Mouse (Mus musculus): ENCODE results near the gene Atp1b3. TPM values are rescaled to one million over a fixed set of nuclear protein-coding genes. Genes with fewer than 3 reads are reported as not detected.
"Not testable (repeated sequence)": the region's sequence is repeated elsewhere in the genome, so short reads cannot be mapped to it uniquely, and the experiment has no call there.

Gene Atp1b3
- polyA plus RNA-seq, 1 experiment from 2014 or later = 169 TPM

- not testable (repeated sequence) for H3K4me3 ChIP-seq (ENCODE audit: low read depth, low read length); H3K4me2 ChIP-seq (ENCODE audit: low read depth, low read length, severe bottlenecking); H3K27me3 ChIP-seq (ENCODE audit: control insufficient read depth, insufficient read depth, low read length); H3K4me1 ChIP-seq (replicated peaks; ENCODE audit: control insufficient read depth, insufficient read depth, low read length); ATAC-seq (replicated peaks; ENCODE audit: low FRiP score); DNase-seq (ENCODE audit: low spot score); H3K27ac ChIP-seq (ENCODE audit: low read depth, low read length); H3K36me3 ChIP-seq (ENCODE audit: control insufficient read depth, insufficient read depth, low read length); H3K9ac ChIP-seq (ENCODE audit: low read length); H3K9me3 ChIP-seq (ENCODE audit: control insufficient read depth, low read length)
- 92% methylated on average over 6 of the region's 6 CpGs for WGBS
These were observed 12.5 kb downstream of the Atp1b3 start for GRCm38 (mm10) chr9:96351771-96352170.

- WGBS = 63% methylated on average over 3 of the region's 3 CpGs
- H3K4me3 ChIP-seq (ENCODE audit: low read depth, low read length) = no peak overlapping the region
- peaks cover 4% of the 10 kb centered on the region; the same call in 1 of the 2 replicates for H3K36me3 ChIP-seq (ENCODE audit: control insufficient read depth, insufficient read depth, low read length)
- no peak overlapping the region for H3K4me2 ChIP-seq (ENCODE audit: low read depth, low read length, severe bottlenecking)
- DNase-seq (ENCODE audit: low spot score) (no peak), ATAC-seq (replicated peaks; ENCODE audit: low FRiP score) (no peak)
- no peaks in the 10 kb centered on the region for H3K4me1 ChIP-seq (replicated peaks; ENCODE audit: control insufficient read depth, insufficient read depth, low read length)
- no peak overlapping the region for H3K27ac ChIP-seq (ENCODE audit: low read depth, low read length)
- H3K9me3 ChIP-seq (ENCODE audit: control insufficient read depth, low read length) = no peaks in the 10 kb centered on the region
- H3K27me3 ChIP-seq (ENCODE audit: control insufficient read depth, insufficient read depth, low read length) = no peaks in the 10 kb centered on the region
- no peak overlapping the region for H3K9ac ChIP-seq (ENCODE audit: low read length)
These were observed 13.8 kb downstream of the Atp1b3 start for GRCm38 (mm10) chr9:96350476-96350875.

GRCm38 (mm10) chr9:96350010-96350409 is 14.2 kb downstream of the Atp1b3 start:
- Histone ChIP-seq H3K36me3 (ENCODE audit: control insufficient read depth, insufficient read depth, low read length) (peaks cover 4% of the 10 kb centered on the region; the same call in 1 of the 2 replicates), H3K27ac (ENCODE audit: low read depth, low read length) (no peak overlapping the region), H3K27me3 (ENCODE audit: control insufficient read depth, insufficient read depth, low read length) (no peaks in the 10 kb centered on the region), H3K9ac (ENCODE audit: low read length) (no peak overlapping the region), H3K4me3 (ENCODE audit: low read depth, low read length) (no peak overlapping the region), H3K4me2 (ENCODE audit: low read depth, low read length, severe bottlenecking) (no peak overlapping the region), H3K9me3 (ENCODE audit: control insufficient read depth, low read length) (no peaks in the 10 kb centered on the region), H3K4me1 (replicated peaks; ENCODE audit: control insufficient read depth, insufficient read depth, low read length) (no peaks in the 10 kb centered on the region)
- ATAC-seq (replicated peaks; ENCODE audit: low FRiP score) (0 out of 2 replicates have a peak, but pooled peaks have one; percentile 51), DNase-seq (ENCODE audit: low spot score) (peak; percentile 57)
- WGBS = 40% methylated on average over 4 of the region's 4 CpGs

GRCm38 (mm10) chr9:96348885-96349284 is 15.4 kb downstream of the Atp1b3 start:
- no peak for ATAC-seq (replicated peaks; ENCODE audit: low FRiP score)
- Histone ChIP-seq H3K27me3 (ENCODE audit: control insufficient read depth, insufficient read depth, low read length) (no peaks in the 10 kb centered on the region), H3K4me2 (ENCODE audit: low read depth, low read length, severe bottlenecking) (no peak overlapping the region), H3K9ac (ENCODE audit: low read length) (no peak overlapping the region), H3K4me3 (ENCODE audit: low read depth, low read length) (no peak overlapping the region), H3K9me3 (ENCODE audit: control insufficient read depth, low read length) (no peaks in the 10 kb centered on the region), H3K36me3 (ENCODE audit: control insufficient read depth, insufficient read depth, low read length) (peaks cover 4% of the 10 kb centered on the region; the same call in 1 of the 2 replicates), H3K4me1 (replicated peaks; ENCODE audit: control insufficient read depth, insufficient read depth, low read length) (no peaks in the 10 kb centered on the region), H3K27ac (ENCODE audit: low read depth, low read length) (no peak overlapping the region)
- 87% methylated on average over 5 of the region's 5 CpGs for WGBS
- no peak for DNase-seq (ENCODE audit: low spot score)

GRCm38 (mm10) chr9:96345750-96346149 is 18.5 kb downstream of the Atp1b3 start:
- Histone ChIP-seq H3K27ac (ENCODE audit: low read depth, low read length) (no peak overlapping the region), H3K4me2 (ENCODE audit: low read depth, low read length, severe bottlenecking) (no peak overlapping the region), H3K27me3 (ENCODE audit: control insufficient read depth, insufficient read depth, low read length) (no peaks in the 10 kb centered on the region), H3K4me3 (ENCODE audit: low read depth, low read length) (no peak overlapping the region), H3K9me3 (ENCODE audit: control insufficient read depth, low read length) (no peaks in the 10 kb centered on the region), H3K9ac (ENCODE audit: low read length) (no peak overlapping the region), H3K4me1 (replicated peaks; ENCODE audit: control insufficient read depth, insufficient read depth, low read length) (no peaks in the 10 kb centered on the region), H3K36me3 (ENCODE audit: control insufficient read depth, insufficient read depth, low read length) (no peaks in the 10 kb centered on the region; the same call in 1 of the 2 replicates)
- DNase-seq (ENCODE audit: low spot score) = no peak
- 95% methylated on average over 3 of the region's 3 CpGs for WGBS
- ATAC-seq (replicated peaks; ENCODE audit: low FRiP score) = no peak

GRCm38 (mm10) chr9:96331146-96331545 is 33.1 kb downstream of the Atp1b3 start:
- H3K36me3 ChIP-seq (ENCODE audit: control insufficient read depth, insufficient read depth, low read length) = peaks cover 3% of the 10 kb centered on the region; the same call in 1 of the 2 replicates

GRCm38 (mm10) chr9:96328226-96328625 is 36.0 kb downstream of the Atp1b3 start:
- Histone ChIP-seq H3K27ac (ENCODE audit: low read depth, low read length) (no peak overlapping the region), H3K4me2 (ENCODE audit: low read depth, low read length, severe bottlenecking) (no peak overlapping the region), H3K36me3 (ENCODE audit: control insufficient read depth, insufficient read depth, low read length) (peaks cover 2% of the 10 kb centered on the region; the same call in 1 of the 2 replicates), H3K4me1 (replicated peaks; ENCODE audit: control insufficient read depth, insufficient read depth, low read length) (no peaks in the 10 kb centered on the region), H3K9ac (ENCODE audit: low read length) (no peak overlapping the region), H3K9me3 (ENCODE audit: control insufficient read depth, low read length) (no peaks in the 10 kb centered on the region), H3K27me3 (ENCODE audit: control insufficient read depth, insufficient read depth, low read length) (no peaks in the 10 kb centered on the region), H3K4me3 (ENCODE audit: low read depth, low read length) (no peak overlapping the region)
- no peak for DNase-seq (ENCODE audit: low spot score)
- WGBS = 88% methylated on average over 4 of the region's 4 CpGs
- ATAC-seq (replicated peaks; ENCODE audit: low FRiP score) = no peak

More at GRCm38 (mm10) chr9:96331146-96331545, 33.1 kb downstream of the Atp1b3 start:
- Histone ChIP-seq H3K4me1 (replicated peaks; ENCODE audit: control insufficient read depth, insufficient read depth, low read length) (no peaks in the 10 kb centered on the region), H3K4me3 (ENCODE audit: low read depth, low read length) (no peak overlapping the region), H3K27me3 (ENCODE audit: control insufficient read depth, insufficient read depth, low read length) (no peaks in the 10 kb centered on the region), H3K27ac (ENCODE audit: low read depth, low read length) (no peak overlapping the region), H3K9ac (ENCODE audit: low read length) (no peak overlapping the region), H3K4me2 (ENCODE audit: low read depth, low read length, severe bottlenecking) (no peak overlapping the region), H3K9me3 (ENCODE audit: control insufficient read depth, low read length) (no peaks in the 10 kb centered on the region)
- ATAC-seq (replicated peaks; ENCODE audit: low FRiP score) (no peak), DNase-seq (ENCODE audit: low spot score) (no peak)
- WGBS = 90% methylated on average over 5 of the region's 5 CpGs

- Histone ChIP-seq H3K27ac (ENCODE audit: low read depth, low read length) (no peak overlapping the region), H3K4me3 (ENCODE audit: low read depth, low read length) (no peak overlapping the region), H3K27me3 (ENCODE audit: control insufficient read depth, insufficient read depth, low read length) (no peaks in the 10 kb centered on the region), H3K4me1 (replicated peaks; ENCODE audit: control insufficient read depth, insufficient read depth, low read length) (no peaks in the 10 kb centered on the region), H3K9ac (ENCODE audit: low read length) (no peak overlapping the region), H3K9me3 (ENCODE audit: control insufficient read depth, low read length) (no peaks in the 10 kb centered on the region), H3K36me3 (ENCODE audit: control insufficient read depth, insufficient read depth, low read length) (no peaks in the 10 kb centered on the region; the same call in 1 of the 2 replicates), H3K4me2 (ENCODE audit: low read depth, low read length, severe bottlenecking) (no peak overlapping the region)
- ATAC-seq (replicated peaks; ENCODE audit: low FRiP score) = no peak
- WGBS = 81% methylated on average over 6 of the region's 6 CpGs
- DNase-seq (ENCODE audit: low spot score) = no peak
These were observed 37.7 kb downstream of the Atp1b3 start for GRCm38 (mm10) chr9:96326496-96326923.

GRCm38 (mm10) chr9:96324502-96324901 is 39.7 kb downstream of the Atp1b3 start:
- no peaks in the 10 kb centered on the region for H3K9me3 ChIP-seq (ENCODE audit: control insufficient read depth, low read length)
- H3K27me3 ChIP-seq (ENCODE audit: control insufficient read depth, insufficient read depth, low read length) = no peaks in the 10 kb centered on the region
- ATAC-seq (replicated peaks; ENCODE audit: low FRiP score) (no peak), DNase-seq (ENCODE audit: low spot score) (no peak)
- no peak overlapping the region for H3K4me3 ChIP-seq (ENCODE audit: low read depth, low read length)
- H3K27ac ChIP-seq (ENCODE audit: low read depth, low read length) = no peak overlapping the region
- 67% methylated on average over 4 of the region's 4 CpGs for WGBS
- no peaks in the 10 kb centered on the region for H3K4me1 ChIP-seq (replicated peaks; ENCODE audit: control insufficient read depth, insufficient read depth, low read length)
- H3K4me2 ChIP-seq (ENCODE audit: low read depth, low read length, severe bottlenecking) = no peak overlapping the region
- no peaks in the 10 kb centered on the region; the same call in 1 of the 2 replicates for H3K36me3 ChIP-seq (ENCODE audit: control insufficient read depth, insufficient read depth, low read length)
- H3K9ac ChIP-seq (ENCODE audit: low read length) = no peak overlapping the region

All from forebrain, embryonic 11.5 days (tissue).